Mouse (Mus musculus) hindbrain, embryonic 15.5 days (tissue): Measurements from ENCODE around the gene Vangl1. TPM values are rescaled to one million over a fixed set of nuclear protein-coding genes. Genes with fewer than 3 reads are reported as not detected.

Experiments
- ATAC-seq: fragments of 200-750 bp; cut with Nextera tagmentation; 2 replicates; pipeline ENCODE4 v1.8.0; 2017; ENCODE audit warnings: low read depth, moderate number of reproducible peaks, moderate TSS enrichment; ENCODE audit not compliant: low FRiP score
- H3K27ac ChIP-seq: fragments of 300-500 bp; sonication (generic); replicated peaks from 2 replicates; pipeline ENCODE4 v1.5.1; 2015; ENCODE audit warnings: mild to moderate bottlenecking, inconsistent platforms
- H3K27me3 ChIP-seq: fragments of 300-500 bp; sonication (generic); 2 replicates; pipeline ENCODE4 v1.6.1; 2015; ENCODE audit warnings: control low read depth, inconsistent platforms
- H3K36me3 ChIP-seq: fragments of 300-500 bp; sonication (generic); 2 replicates; pipeline ENCODE4 v1.6.1; 2015; ENCODE audit warnings: control low read depth, inconsistent platforms
- H3K4me1 ChIP-seq: fragments of 300-500 bp; sonication (generic); replicated peaks from 2 replicates; pipeline ENCODE4 v1.6.1; 2015; ENCODE audit warnings: control low read depth, inconsistent platforms
- H3K4me2 ChIP-seq: fragments of 300-500 bp; sonication (generic); 2 replicates; pipeline ENCODE4 v1.6.1; 2015; ENCODE audit warnings: moderate library complexity, mild to moderate bottlenecking, inconsistent platforms
- H3K4me3 ChIP-seq: fragments of 300-500 bp; sonication (generic); 2 replicates; pipeline ENCODE4 v1.5.1; 2015; ENCODE audit warnings: mild to moderate bottlenecking, inconsistent platforms
- H3K9ac ChIP-seq: fragments of 300-500 bp; sonication (generic); 2 replicates; pipeline ENCODE4 v1.6.1; 2015; ENCODE audit warnings: inconsistent platforms
- H3K9me3 ChIP-seq: fragments of 300-500 bp; sonication (generic); 2 replicates; pipeline ENCODE4 v1.6.1; 2016; ENCODE audit warnings: control low read depth, inconsistent platforms
- WGBS: fragments of 180-500 bp; shearing (Covaris S2); methylation state at CpG from one replicate; pipeline ENCODE4 v1.1.7; 2015; 5-methylcytosine and 5-hydroxymethylcytosine counted together
- polyA plus RNA-seq: library from polyadenylated mRNA; unstranded; fragments of >200 nt; fragmentation: Nextera tagmentation; extraction: Ambion mirVana; gene quantifications from 2 replicates; pipeline ENCODE4 v1.2.1, GENCODE M21; 2015

Vangl1 gene
- polyA plus RNA-seq, 1 experiment from 2014 or later, result 9.1 TPM

GRCm38 (mm10) chr3:102135389-102136113 is 68.9 kb downstream of the Vangl1 start:
- H3K9me3 ChIP-seq, result no peaks in the 10 kb centered on the region
- H3K9ac ChIP-seq, result no peak overlapping the region
- WGBS, result 22% methylated on average over 10 of the region's 10 CpGs
- no peak overlapping the region for H3K4me2 ChIP-seq
- no peak overlapping the region for H3K4me3 ChIP-seq
- ATAC-seq, result no peak
- H3K36me3 ChIP-seq, result no peaks in the 10 kb centered on the region
- no peak overlapping the region for H3K27ac ChIP-seq
- H3K27me3 ChIP-seq, result no peaks in the 10 kb centered on the region
- H3K4me1 ChIP-seq, result peaks cover 18% of the 10 kb centered on the region

- 70% methylated on average over 9 of the region's 9 CpGs for WGBS
- no peaks in the 10 kb centered on the region for H3K36me3 ChIP-seq
- peak overlapping the region; percentile 39; the same call in 1 of the 2 replicates for H3K27ac ChIP-seq
- H3K27me3 ChIP-seq, result no peaks in the 10 kb centered on the region
- H3K9ac ChIP-seq, result no peak overlapping the region
- peaks cover 10% of the 10 kb centered on the region for H3K4me1 ChIP-seq
- no peak overlapping the region for H3K4me2 ChIP-seq
- ATAC-seq, result peak; percentile 36; the same call in 1 of the 2 replicates
- no peaks in the 10 kb centered on the region for H3K9me3 ChIP-seq
- no peak overlapping the region for H3K4me3 ChIP-seq
Measured at GRCm38 (mm10) chr3:102131627-102132324, 72.7 kb downstream of the Vangl1 start.

GRCm38 (mm10) chr3:102130478-102130877 is 74.0 kb downstream of the Vangl1 start:
- Histone ChIP-seq H3K9ac (no peak overlapping the region), H3K4me1 (peaks cover 3% of the 10 kb centered on the region; the same call in 1 of the 2 replicates), H3K9me3 (no peaks in the 10 kb centered on the region), H3K27ac (no peak overlapping the region), H3K36me3 (no peaks in the 10 kb centered on the region), H3K27me3 (no peaks in the 10 kb centered on the region), H3K4me3 (no peak overlapping the region), H3K4me2 (no peak overlapping the region)
- ATAC-seq, result no peak
- 70% methylated on average over 6 of the region's 6 CpGs for WGBS

- Histone ChIP-seq H3K27ac (no peak overlapping the region), H3K36me3 (no peaks in the 10 kb centered on the region), H3K4me1 (no peaks in the 10 kb centered on the region), H3K4me2 (no peak overlapping the region), H3K9me3 (no peaks in the 10 kb centered on the region), H3K9ac (no peak overlapping the region), H3K4me3 (no peak overlapping the region), H3K27me3 (no peaks in the 10 kb centered on the region)
- WGBS, result 95% methylated on average over 2 of the region's 2 CpGs
- ATAC-seq, result no peak
Measured at GRCm38 (mm10) chr3:102128242-102128641, 76.3 kb downstream of the Vangl1 start.

- H3K9ac ChIP-seq, result no peak overlapping the region
- no peaks in the 10 kb centered on the region for H3K4me1 ChIP-seq
- no peaks in the 10 kb centered on the region for H3K9me3 ChIP-seq
- ATAC-seq, result no peak
- no peaks in the 10 kb centered on the region for H3K36me3 ChIP-seq
- H3K27ac ChIP-seq, result no peak overlapping the region
- H3K4me2 ChIP-seq, result no peak overlapping the region
- WGBS, result 76% methylated on average over 2 of the region's 2 CpGs
- H3K4me3 ChIP-seq, result no peak overlapping the region
- H3K27me3 ChIP-seq, result no peaks in the 10 kb centered on the region
Measured at GRCm38 (mm10) chr3:102127114-102127513, 77.4 kb downstream of the Vangl1 start.

- no peak for ATAC-seq
- no peak overlapping the region for H3K9ac ChIP-seq
- no peak overlapping the region for H3K4me3 ChIP-seq
- no peaks in the 10 kb centered on the region for H3K36me3 ChIP-seq
- H3K27ac ChIP-seq, result no peak overlapping the region
- H3K4me1 ChIP-seq, result no peaks in the 10 kb centered on the region
- no peaks in the 10 kb centered on the region for H3K27me3 ChIP-seq
- H3K4me2 ChIP-seq, result no peak overlapping the region
- 24% methylated on average over 1 of the region's 1 CpGs for WGBS
- no peaks in the 10 kb centered on the region for H3K9me3 ChIP-seq
Measured at GRCm38 (mm10) chr3:102125546-102125945, 78.9 kb downstream of the Vangl1 start.

GRCm38 (mm10) chr3:102123654-102124053 is 80.8 kb downstream of the Vangl1 start:
- Histone ChIP-seq H3K4me1 (no peaks in the 10 kb centered on the region), H3K4me3 (no peak overlapping the region), H3K27ac (no peak overlapping the region), H3K27me3 (no peaks in the 10 kb centered on the region), H3K9me3 (no peaks in the 10 kb centered on the region), H3K36me3 (no peaks in the 10 kb centered on the region), H3K9ac (no peak overlapping the region), H3K4me2 (no peak overlapping the region)
- ATAC-seq, result no peak
- WGBS, result 64% methylated on average over 6 of the region's 6 CpGs

GRCm38 (mm10) chr3:102122046-102122445 is 82.4 kb downstream of the Vangl1 start:
- ATAC-seq, result no peak
- Histone ChIP-seq H3K27ac (no peak overlapping the region), H3K9ac (no peak overlapping the region), H3K9me3 (no peaks in the 10 kb centered on the region), H3K27me3 (no peaks in the 10 kb centered on the region), H3K4me1 (no peaks in the 10 kb centered on the region), H3K36me3 (no peaks in the 10 kb centered on the region), H3K4me3 (no peak overlapping the region), H3K4me2 (no peak overlapping the region)
- WGBS, result 74% methylated on average over 7 of the region's 7 CpGs

- Histone ChIP-seq H3K4me2 (no peak overlapping the region), H3K4me1 (no peaks in the 10 kb centered on the region), H3K27ac (no peak overlapping the region), H3K9me3 (no peaks in the 10 kb centered on the region), H3K4me3 (no peak overlapping the region), H3K36me3 (no peaks in the 10 kb centered on the region), H3K27me3 (no peaks in the 10 kb centered on the region), H3K9ac (no peak overlapping the region)
- no peak for ATAC-seq
Measured at GRCm38 (mm10) chr3:102120947-102121346, 83.5 kb downstream of the Vangl1 start.

- no peak overlapping the region for H3K4me2 ChIP-seq
- no peaks in the 10 kb centered on the region for H3K9me3 ChIP-seq
- H3K27ac ChIP-seq, result no peak overlapping the region
- no peaks in the 10 kb centered on the region for H3K4me1 ChIP-seq
- peak; percentile 72; the same call in 1 of the 2 replicates for ATAC-seq
- no peak overlapping the region for H3K4me3 ChIP-seq
- H3K27me3 ChIP-seq, result no peaks in the 10 kb centered on the region
- 74% methylated on average over 7 of the region's 7 CpGs for WGBS
- no peaks in the 10 kb centered on the region for H3K36me3 ChIP-seq
- no peak overlapping the region for H3K9ac ChIP-seq
Measured at GRCm38 (mm10) chr3:102111979-102112599, 92.4 kb downstream of the Vangl1 start.

- H3K27ac ChIP-seq, result no peak overlapping the region
- H3K36me3 ChIP-seq, result no peaks in the 10 kb centered on the region
- no peaks in the 10 kb centered on the region for H3K9me3 ChIP-seq
- H3K27me3 ChIP-seq, result no peaks in the 10 kb centered on the region
- no peak overlapping the region for H3K4me3 ChIP-seq
- H3K9ac ChIP-seq, result no peak overlapping the region
- H3K4me2 ChIP-seq, result no peak overlapping the region
- ATAC-seq, result no peak
- no peaks in the 10 kb centered on the region for H3K4me1 ChIP-seq
- WGBS, result 51% methylated on average over 3 of the region's 3 CpGs
Measured at GRCm38 (mm10) chr3:102108201-102108600, 96.3 kb downstream of the Vangl1 start.

GRCm38 (mm10) chr3:102103811-102104565 is 100.5 kb downstream of the Vangl1 start:
- Histone ChIP-seq H3K27ac (no peak overlapping the region), H3K9ac (no peak overlapping the region), H3K27me3 (no peaks in the 10 kb centered on the region), H3K36me3 (no peaks in the 10 kb centered on the region), H3K4me3 (no peak overlapping the region), H3K4me1 (no peaks in the 10 kb centered on the region), H3K9me3 (no peaks in the 10 kb centered on the region), H3K4me2 (no peak overlapping the region)
- WGBS, result 76% methylated on average over 9 of the region's 9 CpGs
- ATAC-seq, result no peak
